Mouse (Mus musculus) adrenal gland, adult 2 months (tissue): ENCODE measurements at regions not wholly inside any gene's neighbourhood (a gene's known extent, or its start where the extent isn't known, plus 50 kb on each side); places are given as distances from the start of the nearest gene placed in this dataset.
A peak's percentile ranks its signal among the peaks of the same experiment; 100 is the strongest.

Source experiments
- DNase-seq: peaks from one replicate; pipeline ENCODE4 v3.0.0; 2021

GRCm38 (mm10) chr16:29799893-29800292 is 220.8 kb downstream of the Opa1 start:
- no peak for DNase-seq

GRCm38 (mm10) chr16:29800457-29800856 is 221.3 kb downstream of the Opa1 start:
- no peak for DNase-seq

- no peak for DNase-seq
These were observed 223.0 kb downstream of the Opa1 start for GRCm38 (mm10) chr16:29802085-29802484.

- DNase-seq: no peak
These were observed 223.5 kb downstream of the Opa1 start for GRCm38 (mm10) chr16:29802603-29803002.

- DNase-seq: no peak
These were observed 228.7 kb downstream of the Opa1 start for GRCm38 (mm10) chr16:29807859-29808258.

GRCm38 (mm10) chr16:29808851-29809250 is 229.7 kb downstream of the Opa1 start:
- DNase-seq: no peak

- DNase-seq: no peak
These were observed 234.4 kb downstream of the Opa1 start for GRCm38 (mm10) chr16:29813411-29814038.

GRCm38 (mm10) chr16:29814039-29814438 is 234.9 kb downstream of the Opa1 start:
- DNase-seq: peak; percentile 92

- DNase-seq: no peak
These were observed 235.5 kb downstream of the Opa1 start for GRCm38 (mm10) chr16:29814655-29815054.

- no peak for DNase-seq
These were observed 236.1 kb downstream of the Opa1 start for GRCm38 (mm10) chr16:29815200-29815599.

- DNase-seq: peak; percentile 5
These were observed 236.7 kb downstream of the Opa1 start for GRCm38 (mm10) chr16:29815632-29816337.

- DNase-seq: peak; percentile 14
These were observed 237.7 kb downstream of the Opa1 start for GRCm38 (mm10) chr16:29816681-29817369.

- DNase-seq: peak; percentile 13
These were observed 239.8 kb downstream of the Opa1 start for GRCm38 (mm10) chr16:29818807-29819440.

- DNase-seq: no peak
These were observed 241.6 kb downstream of the Opa1 start for GRCm38 (mm10) chr16:29820704-29821103.

GRCm38 (mm10) chr16:29822110-29822509 is 242.1 kb upstream of the Hes1 start:
- no peak for DNase-seq

- DNase-seq: no peak
These were observed 241.3 kb upstream of the Hes1 start for GRCm38 (mm10) chr16:29822843-29823401.

- DNase-seq: no peak
These were observed 237.3 kb upstream of the Hes1 start for GRCm38 (mm10) chr16:29826927-29827326.

- DNase-seq: no peak
These were observed 236.4 kb upstream of the Hes1 start for GRCm38 (mm10) chr16:29827776-29828175.

GRCm38 (mm10) chr16:29829457-29829856 is 234.7 kb upstream of the Hes1 start:
- no peak for DNase-seq

- DNase-seq: no peak
These were observed 234.1 kb upstream of the Hes1 start for GRCm38 (mm10) chr16:29830101-29830500.

- no peak for DNase-seq
These were observed 230.9 kb upstream of the Hes1 start for GRCm38 (mm10) chr16:29833298-29833697.

GRCm38 (mm10) chr16:29833875-29834274 is 230.3 kb upstream of the Hes1 start:
- DNase-seq: no peak
